Mouse (Mus musculus) left cerebral cortex, adult 2 months (tissue): ENCODE data around the gene Uba2. TPM values are rescaled to one million over a fixed set of nuclear protein-coding genes. Genes with fewer than 3 reads are reported as not detected.
"Not testable (repeated sequence)": the region's sequence is repeated elsewhere in the genome, so short reads cannot be mapped to it uniquely, and the experiment has no call there.

ENCODE experiments used
- DNase-seq, 2 experiments: peaks; one replicate each; pipeline ENCODE4 v3.0.0; 2021 to 2022; ENCODE audit warnings: low spot score in 2 of 2, mixed read lengths in 1 of 2; ENCODE audit errors: extremely low spot score in 1 of 2
- H3K27ac ChIP-seq: fragments of 200-600 bp; 2 replicates; pipeline ENCODE4 v1.8.1; 2022
- H3K4me3 ChIP-seq: fragments of 200-600 bp; 2 replicates; pipeline ENCODE4 v1.8.1; 2022
- CTCF ChIP-seq: fragments of 200-600 bp; IDR thresholded peaks from 2 replicates; pipeline ENCODE4 v1.8.1; 2022; ENCODE audit warnings: antibody characterized with exemption, mild to moderate bottlenecking, moderate library complexity
- intact Hi-C: fragments of 180-260 bp; cut with DNase I; formaldehyde crosslinking; loops from one replicate; pipeline ENCODE4 v1.15.1; 2025
- total RNA-seq, 2 experiments: library from RNA; stranded (reverse); gene quantifications; 2 replicates each; pipeline ENCODE4 v1.2.3; 2021

Uba2 gene
- total RNA-seq, 2 experiments from 2014 or later, result 89.2 to 93.5 TPM

DNA sequence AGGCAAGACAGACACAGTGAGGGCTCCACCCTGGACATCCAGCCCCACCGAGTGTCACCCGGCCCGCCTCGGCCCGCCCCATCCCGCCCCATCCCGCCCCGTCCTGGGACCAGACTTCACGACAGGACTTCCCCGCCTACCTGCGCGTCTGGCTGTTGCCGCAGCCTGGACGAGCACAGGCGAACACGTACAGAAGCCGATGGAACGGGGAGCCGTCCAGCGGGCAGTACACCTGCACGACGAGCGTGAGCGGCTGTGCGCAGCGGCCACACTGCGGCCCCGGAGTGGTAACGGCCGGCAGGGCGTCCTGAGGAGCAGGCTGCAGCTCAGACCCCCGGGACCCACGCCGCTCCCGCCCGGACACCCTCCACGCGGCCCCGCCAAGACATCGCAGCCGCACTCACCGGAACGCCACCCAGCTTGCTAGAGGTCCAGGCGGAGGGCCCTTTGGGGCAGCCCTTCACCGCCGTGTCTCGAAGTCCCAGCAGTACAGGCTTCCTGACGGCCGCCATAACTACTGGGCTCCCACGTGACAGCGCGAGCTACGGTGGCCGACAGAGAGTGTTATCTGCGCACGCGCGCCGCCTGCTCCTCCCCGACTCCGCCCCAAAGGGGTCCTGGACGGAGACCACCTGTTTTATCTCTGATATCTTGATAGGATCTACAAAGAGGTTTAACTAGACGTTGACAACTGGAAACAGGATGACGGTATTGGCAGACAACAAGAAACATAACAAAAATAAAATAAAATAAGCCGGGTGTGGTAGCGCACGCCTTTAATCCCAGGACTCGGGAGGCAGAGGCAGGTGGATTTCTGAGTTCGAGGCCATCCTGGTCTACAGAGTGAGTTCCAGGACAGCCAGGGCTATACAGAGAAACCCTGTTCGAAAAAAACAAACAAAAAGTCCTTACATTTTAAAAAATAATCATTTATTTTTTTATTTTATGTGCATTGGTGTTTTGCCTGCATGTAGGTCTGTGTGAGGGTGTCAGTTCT is 27.0 kb upstream of the Uba2 start, which contains the start of gene Pdcd2l:
TSS of gene Pdcd2l (minus strand) at position 530 of the 997 bp plus-strand sequence.
- intact Hi-C loops, result loop anchor here (1.0 to 10.0 kb wide), 3 partner anchors 28 to 212 kb away; partner anchors contain the start of gene Uba2

DNA sequence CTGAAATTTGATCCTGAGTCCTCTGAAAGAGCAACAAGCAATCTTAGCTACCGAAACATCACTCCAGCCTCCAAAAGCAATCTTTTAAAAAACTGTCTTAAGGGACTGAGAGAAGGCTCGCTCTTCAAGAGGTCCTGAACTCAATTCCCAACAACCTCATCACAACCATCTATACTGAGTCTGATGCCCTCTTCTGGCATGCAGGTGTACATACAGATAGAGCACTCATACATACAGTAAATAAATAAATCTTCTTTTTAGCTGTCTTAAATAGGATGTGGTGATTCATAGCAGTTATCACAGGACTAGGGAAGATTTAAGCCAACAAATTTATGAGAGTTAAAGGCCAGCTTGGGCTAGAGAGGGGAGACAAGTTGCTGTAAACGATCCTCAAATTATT is 26.2 kb upstream of the Uba2 start:
- peak overlapping the region; percentile 99 for H3K4me3 ChIP-seq
- DNase-seq, result no peak
- H3K27ac ChIP-seq, result peak overlapping the region; percentile 82; the same call in 1 of the 2 replicates
- intact Hi-C loops, result loop anchor here (1.0 to 10.0 kb wide), 3 partner anchors 27 to 211 kb away; partner anchors contain the start of gene Uba2
- TF ChIP-seq CTCF, result peak; percentile 26

More for the DNA sequence above, 27.0 kb upstream of the Uba2 start, which contains the start of gene Pdcd2l:
- no peak; the same call in 1 of the 2 replicates for TF ChIP-seq CTCF
- peak; percentile 93 to 95 for DNase-seq
- Histone ChIP-seq H3K4me3 (peak within 1 kb of the TSS; percentile 99), H3K27ac (peak within 1 kb of the TSS; percentile 82)

DNA sequence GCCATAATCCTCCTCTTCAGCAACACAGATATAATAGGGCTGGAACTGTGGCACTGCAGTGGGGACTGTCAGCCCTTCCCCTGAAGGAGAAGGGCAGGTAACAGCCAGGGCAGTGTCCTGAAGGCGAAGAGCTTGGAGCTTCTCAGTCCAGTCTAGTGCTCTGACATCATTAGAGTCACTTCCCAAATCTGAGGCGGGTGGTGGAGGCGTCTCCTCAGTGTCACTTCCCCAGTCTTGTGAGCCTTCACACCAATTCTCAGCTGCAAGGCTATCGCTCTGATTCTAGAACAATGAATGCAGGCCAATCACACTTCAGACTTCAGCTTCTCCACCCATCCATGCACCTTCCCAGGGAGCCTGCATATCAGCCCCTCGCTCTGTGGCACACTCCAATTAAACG is 23.4 kb upstream of the Uba2 start:
- no peak for DNase-seq
- no peak overlapping the region for H3K27ac ChIP-seq
- no peak for TF ChIP-seq CTCF
- intact Hi-C loops, result loop anchor here (10.0 kb wide), 1 partner anchor 208 kb away; no protein-coding TSS in a partner anchor
- no peak overlapping the region for H3K4me3 ChIP-seq

DNA sequence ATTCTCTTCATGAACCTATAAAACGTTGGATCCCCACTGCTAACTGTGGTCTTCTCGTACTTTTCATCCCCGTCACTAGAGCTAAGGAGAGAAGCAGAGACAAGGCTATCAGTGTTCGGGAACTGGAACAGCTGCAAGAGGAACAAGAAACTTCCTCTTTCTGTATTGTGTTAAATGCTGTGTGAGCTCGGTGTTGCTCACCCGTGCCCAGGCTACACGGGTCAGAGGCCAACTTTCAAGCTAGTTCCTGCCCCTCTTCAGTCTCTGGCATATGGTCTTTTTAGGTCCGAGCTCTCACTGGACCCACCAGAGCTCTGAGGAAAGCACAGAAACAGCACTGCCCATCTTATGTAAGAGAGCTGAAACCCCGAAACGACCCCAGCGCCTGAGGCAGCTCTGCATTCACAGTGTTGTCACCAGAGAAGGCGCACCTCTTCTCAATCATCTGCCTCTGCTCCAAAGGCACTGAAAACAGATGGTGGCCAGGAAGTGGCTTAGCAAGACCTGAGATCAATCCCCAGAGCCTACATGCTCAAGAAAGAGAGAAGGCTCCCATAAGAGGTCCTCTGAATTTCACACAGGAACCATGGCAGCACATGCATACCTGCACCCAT is 20.1 kb upstream of the Uba2 start:
- TF ChIP-seq CTCF, result no peak

DNA sequence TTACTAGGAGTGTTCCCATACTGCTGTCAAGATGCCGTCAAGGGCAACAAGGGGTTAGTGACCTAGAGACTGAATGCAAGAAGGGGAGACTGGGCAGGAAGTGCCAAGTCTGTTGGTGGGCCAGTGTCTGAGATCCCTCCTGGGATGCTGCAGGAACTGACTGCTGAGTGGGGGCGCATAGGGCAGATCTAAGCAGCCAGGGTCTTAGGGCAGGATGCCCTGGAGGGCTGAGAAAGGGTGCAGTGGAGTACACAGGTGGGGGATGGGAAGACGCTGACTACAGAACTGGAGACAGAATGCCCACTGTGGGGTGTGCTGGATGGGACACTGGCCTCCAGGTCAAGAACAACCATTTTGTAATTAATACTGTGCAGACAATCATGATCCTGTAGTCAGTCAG is 14.4 kb upstream of the Uba2 start:
- intact Hi-C loops, result no loop called here

More for the DNA sequence above, 20.1 kb upstream of the Uba2 start:
- intact Hi-C loops, result no loop called here
- no peak overlapping the region for H3K27ac ChIP-seq
- no peak for DNase-seq
- H3K4me3 ChIP-seq, result no peak overlapping the region

DNA sequence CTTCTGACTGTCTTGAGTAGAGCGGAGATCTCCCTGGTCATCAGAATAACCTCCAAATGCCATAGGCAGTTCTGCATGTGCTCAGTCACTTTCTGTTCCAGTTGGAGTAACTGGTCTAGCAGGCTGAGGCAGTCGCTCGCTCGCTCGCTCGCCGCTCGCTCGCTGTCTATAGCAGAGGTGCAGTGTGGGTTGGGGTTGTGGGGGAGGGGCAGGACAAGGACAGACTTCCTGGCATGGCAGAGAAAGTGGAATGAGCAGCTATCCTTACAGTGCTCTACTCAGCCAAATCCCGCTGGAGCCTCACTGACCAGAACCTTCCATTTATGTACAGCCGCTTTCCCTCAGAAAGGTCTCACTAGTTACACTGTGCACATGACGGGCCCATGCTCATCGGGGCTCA is 14.0 kb upstream of the Uba2 start:
- Histone ChIP-seq H3K27ac (no peak overlapping the region), H3K4me3 (no peak overlapping the region)
- intact Hi-C loops, result no loop called here
- DNase-seq, result no peak
- TF ChIP-seq CTCF, result no peak

More for the DNA sequence above, 14.4 kb upstream of the Uba2 start:
- Histone ChIP-seq H3K27ac (no peak overlapping the region), H3K4me3 (no peak overlapping the region)
- DNase-seq, result no peak
- no peak for TF ChIP-seq CTCF

DNA sequence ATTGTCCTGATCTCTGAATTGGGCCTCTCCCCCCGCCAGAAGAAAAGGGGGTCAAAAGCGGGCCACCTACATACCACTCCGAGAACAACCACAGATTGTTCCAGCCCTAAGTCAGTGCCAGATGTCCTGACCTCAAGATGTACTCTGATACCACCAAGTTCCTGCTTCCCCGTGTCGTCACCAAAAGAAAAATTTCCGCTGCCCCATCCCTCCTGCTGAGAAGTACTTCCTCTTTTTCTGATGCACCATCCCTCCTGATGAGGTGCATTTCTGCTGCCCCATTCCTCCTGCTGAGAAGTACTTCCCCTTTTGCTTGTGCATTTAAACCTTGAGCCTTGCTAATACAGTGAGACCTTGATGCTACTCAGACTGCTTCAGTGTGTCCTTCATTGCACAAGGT is 6.8 kb upstream of the Uba2 start:
- intact Hi-C loops, result not testable (repeated sequence)

DNA sequence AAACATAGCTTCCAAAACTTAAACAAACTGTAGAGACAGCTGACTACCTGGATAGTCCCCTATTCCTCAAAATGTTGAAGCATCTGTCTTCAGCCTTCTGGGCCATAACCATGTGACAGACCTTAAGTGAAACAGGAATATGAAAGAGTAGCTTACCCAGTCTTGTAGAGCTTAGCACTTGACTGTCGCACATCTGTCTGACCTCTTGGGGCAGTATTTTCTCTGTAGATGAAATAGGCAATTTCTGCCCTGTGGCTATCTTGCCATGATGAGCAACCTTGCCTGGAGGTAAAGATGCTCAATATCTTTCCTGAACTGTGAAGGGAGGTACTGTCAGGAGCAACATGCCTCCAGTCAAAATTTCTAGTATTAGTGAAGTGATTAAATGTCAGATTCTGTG is 2.9 kb upstream of the Uba2 start:
- Histone ChIP-seq H3K27ac (no peak overlapping the region), H3K4me3 (no peak overlapping the region)
- intact Hi-C loops, result no loop called here
- DNase-seq, result no peak
- TF ChIP-seq CTCF, result no peak; the same call in 1 of the 2 replicates

More for the DNA sequence above, 6.8 kb upstream of the Uba2 start:
- not testable (repeated sequence) for DNase-seq, H3K27ac ChIP-seq, H3K4me3 ChIP-seq

DNA sequence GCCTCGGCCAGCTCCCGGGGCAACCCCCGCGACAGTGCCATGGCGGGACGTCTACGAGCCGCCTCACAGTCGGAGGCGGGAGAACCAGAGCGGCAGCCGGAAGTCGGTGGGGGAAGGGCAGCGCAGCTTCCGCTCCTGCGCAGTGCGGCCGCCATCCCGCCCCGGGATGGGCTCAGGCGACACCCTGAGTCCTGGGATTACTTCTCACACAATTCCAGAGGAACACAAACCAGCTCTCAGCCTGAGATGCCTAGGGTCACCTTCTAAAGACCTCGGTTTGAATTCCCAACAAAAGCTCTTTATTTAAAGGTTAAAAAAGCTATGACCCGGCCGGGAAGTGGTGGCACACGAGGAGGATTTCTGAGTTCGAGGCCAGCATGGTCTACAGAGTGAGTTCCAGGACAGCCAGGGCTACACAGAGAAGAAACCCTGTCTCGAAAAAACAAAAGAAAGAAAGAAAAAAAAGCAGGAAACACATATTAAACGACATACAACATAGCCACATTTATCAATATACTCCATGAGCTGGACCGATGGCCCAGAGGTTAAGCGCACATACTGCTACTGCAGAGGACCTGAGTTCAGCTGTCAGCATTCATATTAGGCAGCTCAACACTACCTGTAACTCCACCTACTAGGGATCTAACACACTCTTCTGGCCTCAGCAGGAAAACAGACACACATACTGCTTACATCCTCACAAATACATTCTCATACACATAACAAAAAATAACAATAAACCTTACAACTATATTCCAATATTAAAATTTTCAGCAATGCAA is 738 bp downstream of the Uba2 start:
- no peak; the same call in 1 of the 2 replicates for TF ChIP-seq CTCF
- intact Hi-C loops, result loop anchor here (2.0 kb wide), 1 partner anchor 28 kb away; the partner anchor contains the start of gene Pdcd2l

DNA sequence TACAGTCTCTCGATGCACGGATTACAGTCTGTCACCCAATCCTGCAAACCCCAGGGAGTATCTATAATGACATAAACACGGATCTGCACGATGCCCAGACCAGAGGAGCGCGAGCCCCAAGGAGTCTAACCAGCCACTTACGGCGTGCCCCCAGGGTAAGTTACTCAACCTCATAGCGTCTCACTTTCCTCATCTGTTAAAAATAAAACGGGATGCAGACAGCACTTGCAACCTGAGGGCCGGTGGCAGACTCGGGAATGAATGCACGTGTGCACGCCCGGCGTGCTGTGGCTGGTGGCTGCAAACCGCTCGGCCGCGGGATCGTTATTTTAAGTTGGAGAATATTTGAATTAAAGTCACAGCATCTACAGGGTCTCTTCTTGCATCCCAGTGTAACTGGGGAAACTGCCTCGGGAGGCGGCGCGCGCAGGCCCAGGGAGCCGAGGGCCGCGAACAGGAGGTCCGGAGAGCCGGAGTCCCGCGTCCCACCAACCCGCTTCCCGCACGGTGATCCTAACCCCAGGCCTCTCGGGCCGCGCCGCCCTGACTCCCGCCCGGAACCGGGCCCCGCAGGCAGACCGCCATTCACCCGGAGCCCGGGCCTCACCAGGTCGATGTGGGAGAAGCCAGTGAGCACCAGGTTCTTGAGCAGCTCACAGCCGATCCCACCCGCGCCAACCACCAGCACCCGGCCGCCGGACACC is 1.5 kb downstream of the Uba2 start:
- Histone ChIP-seq H3K27ac (peak overlapping the region; percentile 82), H3K4me3 (peak overlapping the region; percentile 75)
- TF ChIP-seq CTCF, result no peak
- DNase-seq, result no peak
- intact Hi-C loops, result loop anchor here (2.0 kb wide), 1 partner anchor 29 kb away; the partner anchor contains the start of gene Pdcd2l

More for the DNA sequence above, 738 bp downstream of the Uba2 start:
- peak overlapping the region; percentile 75 for H3K4me3 ChIP-seq
- peak; percentile 93 to 94 for DNase-seq
- peak overlapping the region; percentile 82 for H3K27ac ChIP-seq
